ENCODE assay signal across 12 mouse cellular contexts in genomic region chr16:35781096-35781495, GRCm38 (mm10).
"Had no signal": no experiment of that assay in that cellular context is flagged by ENCODE, and none has a peak within 500 bp of the region (broad histone marks: within the 10 kb centered on the region; RNA-seq: fewer than 3 reads in every experiment).

No protein-coding gene starts in this region.

- DNase-seq: gastrocnemius, postnatal 14 days; gastrocnemius, postnatal 36 days; heart, adult 18-20 months; heart, postnatal 14 days; heart, postnatal 36 days; kidney, adult 11 months; kidney, adult 2 months; kidney, adult 9 months; kidney, postnatal 14 days; kidney, postnatal 36 days; liver; liver, embryonic 13.5 days had no signal
